Comparison of ENCODE assay signal across 8 mouse cellular contexts in the genomic region with DNA sequence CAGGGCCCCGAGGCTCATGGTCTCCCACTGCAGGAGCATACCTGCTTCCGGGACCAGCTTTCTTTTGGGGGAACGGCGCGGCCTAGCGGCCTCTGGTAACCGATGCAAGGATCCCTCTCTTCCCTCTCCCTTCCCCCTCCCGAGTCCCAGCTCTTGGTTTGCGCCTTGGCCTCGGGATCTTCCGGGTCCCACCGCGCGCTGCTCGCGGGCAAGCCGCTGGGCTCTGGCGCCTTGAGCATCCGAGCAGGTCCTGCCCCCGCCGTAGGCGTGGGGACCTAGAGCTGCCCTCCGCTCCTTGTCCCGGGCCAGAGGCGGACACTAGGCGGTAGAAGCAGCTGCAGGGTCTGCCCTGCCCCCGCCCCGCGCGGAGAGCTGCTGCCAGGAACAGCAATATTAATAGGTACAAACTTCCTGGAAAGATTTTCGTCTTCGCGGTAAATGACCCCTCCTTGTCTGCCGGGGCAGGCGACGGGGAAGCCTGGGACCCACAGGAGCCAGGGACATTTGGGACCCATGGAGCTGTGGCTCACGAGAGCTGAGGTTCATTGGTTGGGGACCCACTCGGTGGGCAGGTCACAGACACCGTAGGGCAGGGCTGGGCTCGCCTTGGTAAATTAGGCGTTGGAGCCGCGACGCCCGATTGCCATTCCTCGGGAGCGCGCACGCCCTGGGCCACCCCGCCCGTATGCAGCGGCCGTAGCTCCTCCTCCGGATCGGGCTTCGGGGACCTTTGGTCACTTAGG. TPM values are rescaled to one million over a fixed set of nuclear protein-coding genes. Genes with fewer than 3 reads are reported as not detected.
DNase-seq lines count a peak whose midpoint lies in the region; ATAC-seq and TF ChIP-seq lines count a peak whose summit lies in the region.

No protein-coding gene starts in this region.

- peak overlapping the region; percentile 72 for H3K9ac ChIP-seq in hindbrain, embryonic 11.5 days (ENCODE audit: low read depth, low read length)
- H3K9ac ChIP-seq in lung, embryonic 16.5 days (ENCODE audit: low read length), result peak overlapping the region; percentile 81

- H3K4me2 ChIP-seq in hindbrain, embryonic 11.5 days (replicated peaks; ENCODE audit: low read depth, low read length), result peak overlapping the region; percentile 84
- peak overlapping the region; percentile 80 for H3K4me2 ChIP-seq in lung, embryonic 16.5 days (ENCODE audit: low read depth, low read length)

- DNase-seq in NIH3T3 (ENCODE audit: low read depth), result peak; percentile 88
- peak; percentile 93 for DNase-seq in cerebellum, adult 9-11 months
- peak; percentile 56 to 84 for DNase-seq in frontal cortex, adult 2 months (ENCODE audit: extremely low spot score in 1 of 2, low spot score in 1 of 2)
- peak; percentile 89 for DNase-seq in hindbrain, embryonic 11.5 days (ENCODE audit: low spot score)
- peak; percentile 76 for DNase-seq in layer of hippocampus, adult 9-11 months
- peak; percentile 85 for DNase-seq in ovary, adult 18-20 months (ENCODE audit: low spot score)
- peak; percentile 82 for DNase-seq in thymus, adult 2 months

- ATAC-seq in hindbrain, embryonic 11.5 days (ENCODE audit: low FRiP score), result peak; percentile 84
- ATAC-seq in lung, embryonic 16.5 days (ENCODE audit: low read depth), result peak; percentile 91

- peak overlapping the region; percentile 80 for H3K27ac ChIP-seq in hindbrain, embryonic 11.5 days (ENCODE audit: low read depth, low read length)
- peak overlapping the region; percentile 94 for H3K27ac ChIP-seq in lung, embryonic 16.5 days (ENCODE audit: low read length)
- H3K27ac ChIP-seq in thymus, adult 2 months (ENCODE audit: control insufficient read depth, insufficient read depth, low read length), result peak overlapping the region; percentile 43

- peak; percentile 71 for TF ChIP-seq POLR2A in thymus, adult 2 months (IDR thresholded peaks at IDR 0.05; ENCODE audit: control insufficient read depth, extremely low read depth, insufficient read depth, low read length, poor library complexity)

- H3K4me1 ChIP-seq in hindbrain, embryonic 11.5 days (replicated peaks; ENCODE audit: control insufficient read depth, insufficient read depth, low read length), result no peaks in the 10 kb centered on the region
- H3K4me1 ChIP-seq in lung, embryonic 16.5 days (replicated peaks; ENCODE audit: control insufficient read depth, insufficient read depth, low read length), result peaks cover 17% of the 10 kb centered on the region
- peaks cover 26% of the 10 kb centered on the region for H3K4me1 ChIP-seq in thymus, adult 2 months (replicated peaks; ENCODE audit: control insufficient read depth, insufficient read depth, low read length)

- H3K9me3 ChIP-seq in hindbrain, embryonic 11.5 days (ENCODE audit: control insufficient read depth, low read length), result no peaks in the 10 kb centered on the region
- peaks cover 3% of the 10 kb centered on the region for H3K9me3 ChIP-seq in lung, embryonic 16.5 days (ENCODE audit: control insufficient read depth, low read length)

- no peak for TF ChIP-seq CTCF in thymus, adult 2 months (IDR thresholded peaks at IDR 0.05; ENCODE audit: borderline replicate concordance, control insufficient read depth, extremely low read depth, insufficient read depth, low read length, poor library complexity)

- no peaks in the 10 kb centered on the region for H3K27me3 ChIP-seq in hindbrain, embryonic 11.5 days (ENCODE audit: control insufficient read depth, insufficient read depth, low read length)
- H3K27me3 ChIP-seq in lung, embryonic 16.5 days (ENCODE audit: control insufficient read depth, insufficient read depth, low read depth, low read length), result no peaks in the 10 kb centered on the region
- no peaks in the 10 kb centered on the region for H3K27me3 ChIP-seq in thymus, adult 2 months (ENCODE audit: control insufficient read depth, insufficient read depth, low read length)

- H3K36me3 ChIP-seq in hindbrain, embryonic 11.5 days (ENCODE audit: control insufficient read depth, insufficient read depth, low read length), result no peaks in the 10 kb centered on the region
- no peaks in the 10 kb centered on the region for H3K36me3 ChIP-seq in lung, embryonic 16.5 days (ENCODE audit: control insufficient read depth, insufficient read depth, low read length)
- H3K36me3 ChIP-seq in thymus, adult 2 months (ENCODE audit: control insufficient read depth, insufficient read depth, low read length), result no peaks in the 10 kb centered on the region

- WGBS in hindbrain, embryonic 11.5 days, result under 1% methylated on average over 56 of the region's 56 CpGs
- WGBS in lung, embryonic 16.5 days, result 0% methylated on average over 56 of the region's 56 CpGs
- under 1% methylated on average over 56 of the region's 56 CpGs for WGBS in thymus, adult 2 months

- H3K4me3 ChIP-seq in hindbrain, embryonic 11.5 days (ENCODE audit: low read depth, low read length), result peak overlapping the region; percentile 50
- peak overlapping the region; percentile 62 for H3K4me3 ChIP-seq in lung, embryonic 16.5 days (ENCODE audit: low read length)
- peak overlapping the region; percentile 65 for H3K4me3 ChIP-seq in thymus, adult 2 months (ENCODE audit: control insufficient read depth, insufficient read depth, low read length)

RNA-seq across cellular contexts. Expression of gene H3f3a, which starts 35.9 kb away (rescaled TPM):
- 502 and 559 TPM in 2 replicates for polyA plus RNA-seq in frontal cortex, adult 2 months (2012; rRNA removed)
- 3,542 and 3,682 TPM in 2 replicates for polyA plus RNA-seq in hindbrain, embryonic 11.5 days (2014; fragmentation: Nextera tagmentation; extraction: Ambion mirVana)
- polyA plus RNA-seq in lung, embryonic 16.5 days (2015; fragmentation: Nextera tagmentation; extraction: Ambion mirVana), result 2,527 and 2,659 TPM in 2 replicates
- polyA plus RNA-seq in thymus, adult 2 months (2012; rRNA removed), result 750 and 796 TPM in 2 replicates

RNA-seq across cellular contexts. Expression of gene Acbd3, which starts 52.0 kb away (rescaled TPM):
- polyA plus RNA-seq in frontal cortex, adult 2 months (2012; rRNA removed), result 26.3 and 28.0 TPM in 2 replicates
- polyA plus RNA-seq in hindbrain, embryonic 11.5 days (2014; fragmentation: Nextera tagmentation; extraction: Ambion mirVana), result 24.8 and 27.7 TPM in 2 replicates
- 20.7 and 21.2 TPM in 2 replicates for polyA plus RNA-seq in lung, embryonic 16.5 days (2015; fragmentation: Nextera tagmentation; extraction: Ambion mirVana)
- polyA plus RNA-seq in thymus, adult 2 months (2012; rRNA removed), result 14.8 and 16.7 TPM in 2 replicates

Comparison
In these comparisons a context has a peak if more than half of its experiments do, and no peak if none do; other contexts are left out.
1. Peak in every context shown above with its lines: DNase-seq, ATAC-seq, H3K4me3 ChIP-seq and H3K27ac ChIP-seq.
2. H3K27ac ChIP-seq: peak in every context shown above with its lines; median percentile 94 in lung, embryonic 16.5 days; 80 in hindbrain, embryonic 11.5 days; 43 in thymus, adult 2 months.